Mouse (Mus musculus) hindbrain, embryonic 14.5 days (tissue): Measurements from ENCODE around the gene Epha4. TPM values are rescaled to one million over a fixed set of nuclear protein-coding genes. Genes with fewer than 3 reads are reported as not detected.

ENCODE experiments used
- microRNA-seq: library from miRNA; unstranded; fragments of <30 nt; microRNA quantifications from one replicate; pipeline ENCODE4, GENCODE M21; 2016
- polyA plus RNA-seq: library from polyadenylated mRNA; unstranded; fragments of >200 nt; fragmentation: Nextera tagmentation; extraction: Ambion mirVana; gene quantifications from 2 replicates; pipeline ENCODE4 v1.2.1, GENCODE M21; 2014

The Epha4 gene
- polyA plus RNA-seq, 1 experiment from 2014 or later: 49.3 TPM

Small RNAs within 50 kb of the gene (microRNA-seq; reads per million reads assigned to microRNA genes)
- gene Mir6352: not detected
